Mouse (Mus musculus) liver, embryonic 14.5 days (tissue): ENCODE results near the gene Ccdc8.

Source experiments
- CTCF ChIP-seq: IDR thresholded peaks from 2 replicates; pipeline ENCODE4 v1.5.1; 2016; ENCODE audit warnings: antibody characterized with exemption, low read depth, control low read depth
- EP300 ChIP-seq: IDR thresholded peaks from 2 replicates; pipeline ENCODE4 v1.6.1; 2016; ENCODE audit warnings: antibody characterized with exemption, low read depth

GRCm38 (mm10) chr7:16999650-17000049 lies 7.1 kb downstream of the Ccdc8 start:
- TF ChIP-seq EP300 (no peak), CTCF (peak; percentile 100)
